Mouse (Mus musculus) retina, embryonic 14.5 days (tissue): ENCODE data around the gene Vmn2r108.
"Not testable (repeated sequence)": the region's sequence is repeated elsewhere in the genome, so short reads cannot be mapped to it uniquely, and the experiment has no call there.

Experiments
- DNase-seq: peaks from one replicate; pipeline ENCODE4 v3.0.0-alpha.2; 2015; ENCODE audit warnings: low spot score

Vmn2r108 gene

GRCm38 (mm10) chr17:20481231-20481630, at the start of gene Vmn2r108:
Gene Vmn2r108, minus strand, starts transcription at chr17:20481331.
- no peak for DNase-seq

GRCm38 (mm10) chr17:20508247-20508646, 27.1 kb upstream of the Vmn2r108 start:
- DNase-seq, result not testable (repeated sequence)

- DNase-seq, result no peak
These were observed 16.7 kb upstream of the Vmn2r108 start, which contains the start of gene Vmn1r225 for GRCm38 (mm10) chr17:20497858-20498257. Gene Vmn1r225, plus strand, starts transcription at chr17:20498158.

DNA sequence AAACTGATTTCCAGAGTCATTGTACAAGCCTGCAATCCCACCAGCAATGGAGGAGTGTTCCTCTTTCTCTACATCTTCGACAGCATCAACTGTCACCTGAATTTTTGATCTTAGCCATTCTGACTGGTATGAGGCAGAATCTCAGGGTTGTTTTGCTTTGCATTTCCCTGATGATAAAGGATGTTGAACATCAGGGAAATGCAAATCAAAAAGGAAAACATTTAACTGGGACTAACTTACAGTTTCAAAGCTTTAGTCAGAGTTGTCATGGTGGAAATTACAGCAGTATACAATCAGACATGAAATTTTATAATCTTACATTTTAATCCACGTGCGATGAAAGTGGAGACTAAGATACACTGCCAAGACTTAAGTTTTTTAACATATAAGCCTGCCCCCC, 7.8 kb downstream of the Vmn2r108 start:
- no peak for DNase-seq

DNA sequence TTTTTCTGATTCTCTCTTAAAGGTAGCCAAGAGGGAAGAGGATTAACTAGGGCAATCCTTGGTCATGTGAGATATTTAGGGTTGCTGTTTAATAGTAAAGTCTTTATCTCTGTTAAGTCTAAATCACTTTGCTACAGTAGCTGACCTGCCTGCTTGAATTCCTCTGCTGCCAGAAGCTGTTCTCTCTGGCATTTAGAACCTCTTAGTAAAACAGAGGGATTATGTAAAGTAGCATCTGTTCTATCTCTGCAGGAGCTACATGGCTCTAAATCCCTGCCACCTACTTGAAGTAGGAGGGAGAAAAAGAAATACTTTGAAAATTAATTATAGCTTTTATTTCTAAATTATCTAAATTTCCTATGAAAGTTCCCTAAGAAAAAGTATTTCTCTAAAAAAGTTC, 41.9 kb downstream of the Vmn2r108 start:
- no peak for DNase-seq

- DNase-seq, result no peak
These were observed 67.3 kb downstream of the Vmn2r108 start, which contains the start of gene Vmn1r224 for GRCm38 (mm10) chr17:20413846-20414245. Gene Vmn1r224, plus strand, starts transcription at chr17:20414146.
